Mouse (Mus musculus): ENCODE data around the gene Mns1.

DNA sequence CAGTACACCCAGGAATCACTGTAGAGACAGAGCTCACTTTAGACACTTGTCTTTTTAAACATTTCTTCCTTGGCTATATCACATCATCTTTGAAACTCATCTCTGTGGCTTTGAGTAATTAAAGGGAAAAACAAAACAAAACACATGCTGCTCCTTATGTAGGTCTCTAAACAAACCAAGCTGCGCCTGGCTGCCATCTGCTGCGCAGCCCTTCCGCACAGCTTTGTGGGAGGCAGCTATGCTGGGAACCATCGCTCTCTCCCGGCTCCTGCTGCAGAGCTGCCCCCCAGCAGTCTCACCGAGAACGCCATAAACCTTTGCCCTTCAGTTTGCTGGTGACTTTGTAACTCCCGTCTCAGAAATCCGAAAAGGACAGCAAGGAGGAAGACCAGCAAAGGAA is 37.7 kb downstream of the Mns1 start:
- no peak for TF ChIP-seq CTCF (IDR thresholded peaks at IDR 0.05; ENCODE audit: low read depth)
- no peak for TF ChIP-seq EP300 (optimal IDR thresholded peaks at IDR 0.05)

Data from stomach, postnatal 0 days (tissue).